8 mouse cellular contexts compared by ENCODE assay signal in the genomic region with DNA sequence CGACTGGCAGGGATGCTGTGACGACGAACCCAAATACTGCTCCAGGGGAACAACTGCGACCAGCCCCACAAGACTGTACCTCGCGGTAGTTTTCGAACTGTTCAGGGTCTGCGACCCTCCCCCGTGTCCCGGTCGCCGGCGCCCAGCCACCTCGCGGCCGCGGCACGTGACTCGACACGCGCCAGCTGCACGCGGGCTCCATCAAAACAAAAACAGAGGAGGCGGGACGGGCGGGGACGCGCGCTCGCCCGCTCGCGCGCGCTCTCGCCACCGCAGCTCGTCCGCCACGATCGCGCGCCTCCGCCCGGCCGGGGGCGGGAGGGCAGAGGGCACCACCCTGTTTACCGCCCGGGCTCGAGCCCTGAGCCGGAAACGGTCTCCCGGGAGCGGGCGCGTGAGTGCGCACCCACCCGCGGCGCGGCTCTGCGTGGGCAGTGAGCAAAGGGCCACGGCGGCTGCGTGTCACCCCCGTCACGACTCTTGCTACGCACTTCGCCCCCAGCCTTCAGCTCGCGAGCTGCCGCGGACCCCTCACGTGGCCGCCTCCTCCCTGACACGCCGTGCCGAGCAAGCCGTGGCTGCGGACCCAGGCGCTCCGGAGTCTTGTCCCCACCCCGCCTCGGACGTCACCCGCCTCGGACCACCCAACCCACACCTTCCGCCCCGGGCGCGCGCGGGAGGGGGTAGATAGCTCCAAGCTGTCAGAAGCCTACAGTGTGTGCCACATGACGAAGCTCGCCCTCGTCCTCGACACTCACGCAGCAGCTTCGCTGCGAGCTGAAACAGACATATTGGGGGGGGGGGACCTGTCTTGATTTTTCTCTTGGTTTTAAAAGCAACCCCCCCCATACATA.
DNase-seq lines count a peak whose midpoint lies in the region; ATAC-seq lines count a peak whose summit lies in the region.

No protein-coding gene starts in this region.

- H3K9ac ChIP-seq in forebrain, embryonic 12.5 days: peak overlapping the region; percentile 54
- peak overlapping the region; percentile 73 for H3K9ac ChIP-seq in heart, embryonic 16.5 days (ENCODE audit: low read length)
- H3K9ac ChIP-seq in liver, embryonic 13.5 days: peak overlapping the region; percentile 59

- peaks cover 74% of the 10 kb centered on the region for H3K27me3 ChIP-seq in forebrain, embryonic 12.5 days
- peaks cover 24% of the 10 kb centered on the region for H3K27me3 ChIP-seq in heart, embryonic 16.5 days (ENCODE audit: control insufficient read depth, insufficient read depth, low read length)
- peaks cover 80% of the 10 kb centered on the region for H3K27me3 ChIP-seq in liver, embryonic 13.5 days
- H3K27me3 ChIP-seq in splenic B cell, adult 2 months (ENCODE audit: control insufficient read depth, insufficient read depth, low read length, poor library complexity, severe bottlenecking): 0 out of 2 replicates have a peak, but pooled peaks cover 3% of the 10 kb centered on the region

- peaks cover 45% of the 10 kb centered on the region for H3K4me1 ChIP-seq in forebrain, embryonic 12.5 days
- H3K4me1 ChIP-seq in heart, embryonic 16.5 days (ENCODE audit: control insufficient read depth, insufficient read depth, low read length): peaks cover 12% of the 10 kb centered on the region
- H3K4me1 ChIP-seq in liver, embryonic 13.5 days (replicated peaks): peaks cover 35% of the 10 kb centered on the region

- no peaks in the 10 kb centered on the region for H3K9me3 ChIP-seq in forebrain, embryonic 12.5 days
- H3K9me3 ChIP-seq in heart, embryonic 16.5 days (replicated peaks; ENCODE audit: control insufficient read depth, low read length): no peaks in the 10 kb centered on the region
- H3K9me3 ChIP-seq in liver, embryonic 13.5 days (replicated peaks): no peaks in the 10 kb centered on the region

- peak overlapping the region; percentile 100 for H3K4me2 ChIP-seq in forebrain, embryonic 12.5 days
- H3K4me2 ChIP-seq in heart, embryonic 16.5 days (ENCODE audit: low read depth, low read length): peak overlapping the region; percentile 100
- H3K4me2 ChIP-seq in liver, embryonic 13.5 days: peak overlapping the region; percentile 93

- under 1% methylated on average over 97 of the region's 100 CpGs for WGBS in forebrain, embryonic 12.5 days
- WGBS in heart, embryonic 16.5 days: under 1% methylated on average over 99 of the region's 100 CpGs
- under 1% methylated on average over 98 of the region's 100 CpGs for WGBS in liver, embryonic 13.5 days (ENCODE audit: insufficient replicate concordance)

- no peak overlapping the region for H3K27ac ChIP-seq in forebrain, embryonic 12.5 days
- H3K27ac ChIP-seq in heart, embryonic 16.5 days (ENCODE audit: low read length): no peak overlapping the region
- H3K27ac ChIP-seq in liver, embryonic 13.5 days: no peak overlapping the region

- DNase-seq in B cell, adult 2 months: peak; percentile 96 to 97
- peak; percentile 97 for DNase-seq in brain, adult 2 months (ENCODE audit: low read depth, low spot score)
- peak; percentile 90 to 97 for DNase-seq in kidney, postnatal 25 days
- peak; percentile 17 for DNase-seq in liver, embryonic 13.5 days
- peak; percentile 94 to 95 for DNase-seq in natural killer cell, adult 2 months (ENCODE audit: low spot score in 2 of 2)
- DNase-seq in splenic B cell, adult 2 months (ENCODE audit: low read depth, low spot score): peak; percentile 95

- H3K36me3 ChIP-seq in forebrain, embryonic 12.5 days (replicated peaks): no peaks in the 10 kb centered on the region
- H3K36me3 ChIP-seq in heart, embryonic 16.5 days (ENCODE audit: control insufficient read depth, insufficient read depth): no peaks in the 10 kb centered on the region
- H3K36me3 ChIP-seq in liver, embryonic 13.5 days: no peaks in the 10 kb centered on the region
- H3K36me3 ChIP-seq in splenic B cell, adult 2 months (ENCODE audit: control insufficient read depth, insufficient read depth, low read length, poor library complexity, severe bottlenecking): peaks cover 2% of the 10 kb centered on the region; the same call in 1 of the 2 replicates

- peak; percentile 65 for ATAC-seq in forebrain, embryonic 12.5 days (ENCODE audit: low FRiP score)
- ATAC-seq in heart, embryonic 16.5 days (replicated peaks; ENCODE audit: extremely low read depth, insufficient read depth, low FRiP score): peak; percentile 74
- peak; percentile 65 for ATAC-seq in liver, embryonic 13.5 days (ENCODE audit: low read depth)

- peak overlapping the region; percentile 75 for H3K4me3 ChIP-seq in forebrain, embryonic 12.5 days (replicated peaks)
- peak overlapping the region; percentile 81 for H3K4me3 ChIP-seq in heart, embryonic 16.5 days (ENCODE audit: low read length)
- H3K4me3 ChIP-seq in liver, embryonic 13.5 days (replicated peaks): peak overlapping the region; percentile 66

Comparison
In these comparisons a context has a peak if more than half of its experiments do, and no peak if none do; other contexts are left out.
1. DNase-seq: peak in every context shown above with its lines; median percentile 97 in brain, adult 2 months; 96 in B cell, adult 2 months; 95 in splenic B cell, adult 2 months; 94 in natural killer cell, adult 2 months; 94 in kidney, postnatal 25 days; 17 in liver, embryonic 13.5 days.